Mouse (Mus musculus) right cerebral cortex, postnatal 10 days (tissue): Measurements from ENCODE around the gene Gm4924.
A peak's percentile ranks its signal among the peaks of the same experiment; 100 is the strongest.

ENCODE experiments used
- DNase-seq, 2 experiments: peaks; one replicate each; pipeline ENCODE4 v3.0.0; 2021; ENCODE audit warnings: low spot score in 2 of 2

Gm4924 gene

DNA sequence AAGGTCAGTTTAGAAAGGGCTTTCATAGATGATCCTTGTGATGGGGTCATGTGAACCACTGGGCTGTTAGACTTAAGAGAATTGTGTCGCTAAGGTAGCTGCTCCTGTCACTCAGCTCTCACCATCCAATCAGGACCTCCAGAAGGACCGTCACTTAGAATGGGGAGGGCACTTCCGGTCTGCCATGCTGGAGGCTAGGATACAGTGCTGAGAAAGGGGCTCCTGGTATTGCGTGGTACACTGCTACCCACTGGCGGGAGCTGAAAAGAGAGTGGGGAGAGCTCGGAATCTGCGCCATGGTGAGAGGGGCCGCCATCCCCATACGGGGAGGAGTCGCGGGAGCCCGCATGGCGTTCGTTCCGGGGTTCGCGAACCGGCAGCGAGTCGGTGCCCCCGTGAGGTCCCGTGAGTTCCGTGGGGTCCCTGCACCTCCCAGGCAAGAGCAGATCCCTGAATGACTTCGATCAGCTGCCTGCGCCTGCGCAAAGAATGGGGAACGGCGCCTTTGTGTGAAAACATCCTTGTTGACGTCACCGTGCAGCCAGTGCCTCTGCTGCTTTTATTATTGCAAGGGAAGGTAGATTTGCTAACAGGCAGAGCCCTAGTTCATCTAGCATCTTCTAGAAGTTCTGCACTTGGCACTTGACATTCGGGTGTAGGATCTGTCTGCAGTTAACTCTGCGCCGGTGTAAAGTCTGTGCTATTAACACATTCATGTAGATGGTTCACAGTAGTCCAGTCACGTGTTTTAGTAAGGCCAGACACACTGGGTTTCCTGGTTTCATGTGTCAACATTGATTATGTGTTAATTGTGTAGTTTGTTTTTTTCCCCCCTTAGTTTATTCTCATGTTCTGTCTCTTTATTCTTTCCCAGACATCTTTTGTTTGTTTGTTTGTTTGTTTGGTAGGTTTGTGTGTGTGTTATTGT, at the start of gene Gm4924:
Gene Gm4924, plus strand, starts transcription at position 173 of the 928 bp plus-strand sequence.
- DNase-seq = peak; percentile 92 to 95

- no peak for DNase-seq
These were observed 37.6 kb upstream of the Gm4924 start, which contains the start of gene 4932415D10Rik for GRCm38 (mm10) chr10:82316482-82316881. Gene 4932415D10Rik, minus strand, starts transcription at chr10:82316582.

DNA sequence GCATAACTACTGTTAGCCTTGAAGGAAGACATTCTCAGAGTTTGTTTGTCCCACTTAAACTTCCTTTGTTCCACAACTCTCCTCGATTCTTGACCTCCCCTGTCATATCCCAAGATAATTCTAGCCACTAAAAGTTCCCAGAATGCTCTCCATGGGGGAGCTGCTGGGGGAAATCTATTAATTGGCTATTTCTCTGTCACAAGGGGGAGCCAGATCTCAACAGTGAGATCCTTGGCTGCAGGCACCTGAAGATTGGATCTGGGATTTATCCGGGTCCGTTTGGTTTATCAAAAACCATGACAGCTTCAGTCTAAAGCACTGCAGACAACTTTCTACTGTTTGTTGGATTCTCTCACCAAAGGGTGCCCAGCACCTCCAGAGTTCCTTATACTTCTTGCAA, 33.9 kb upstream of the Gm4924 start:
- peak in 1 of 2 experiments; percentile 22 for DNase-seq

- DNase-seq = no peak
These were observed 24.2 kb upstream of the Gm4924 start for GRCm38 (mm10) chr10:82329826-82330225.

DNA sequence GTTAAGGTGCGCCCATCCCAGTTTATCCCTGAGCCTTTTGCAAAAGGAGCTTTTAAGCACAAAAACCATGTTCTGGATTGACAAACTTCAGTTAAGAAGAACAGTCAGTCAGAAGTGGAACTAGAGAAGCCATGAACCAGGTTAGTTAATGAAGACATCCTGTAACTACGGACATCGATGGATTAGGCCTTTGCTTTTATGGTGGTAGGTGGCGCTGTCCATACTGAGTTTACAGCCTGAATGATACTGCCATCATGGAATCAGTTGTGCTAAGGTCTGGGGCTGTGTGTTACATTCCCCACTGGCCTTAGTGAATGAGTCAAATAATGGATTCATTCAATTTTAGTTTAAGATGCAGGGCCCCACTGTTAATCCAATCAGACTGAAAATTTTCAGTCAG, 1.3 kb downstream of the Gm4924 start:
- DNase-seq = no peak

DNA sequence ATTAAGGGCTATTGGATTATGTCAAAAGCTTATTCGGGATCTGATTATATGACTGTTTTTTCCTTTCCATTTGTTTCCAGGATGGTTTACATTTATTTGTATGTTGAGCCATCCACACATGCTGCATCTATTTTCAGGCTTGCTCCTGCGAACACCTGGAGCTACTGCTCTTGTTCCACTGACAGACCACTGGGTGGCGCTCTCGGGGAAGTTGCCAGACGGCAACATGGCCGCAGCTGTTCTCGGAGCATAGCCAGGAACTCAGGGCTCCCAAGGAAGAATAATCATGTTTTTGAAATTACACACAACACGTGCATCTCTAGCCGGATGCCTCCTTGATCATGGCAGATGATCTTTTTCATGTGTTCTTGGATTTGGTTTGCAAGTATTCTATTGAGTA, 7.9 kb downstream of the Gm4924 start:
- DNase-seq = no peak

- DNase-seq = no peak
These were observed 28.9 kb downstream of the Gm4924 start for GRCm38 (mm10) chr10:82382992-82383391.

GRCm38 (mm10) chr10:82409511-82409910, 55.5 kb downstream of the Gm4924 start:
- no peak for DNase-seq

- DNase-seq = no peak
These were observed 69.6 kb downstream of the Gm4924 start for GRCm38 (mm10) chr10:82423631-82424030.
